9 mouse cellular contexts compared by ENCODE assay signal in genomic region chr3:79575576-79576467, GRCm38 (mm10). TPM values are rescaled to one million over a fixed set of nuclear protein-coding genes. Genes with fewer than 3 reads are reported as not detected.
DNase-seq lines count a peak whose midpoint lies in the region; ATAC-seq lines count a peak whose summit lies in the region.
"Had no signal": no experiment of that assay in that cellular context is flagged by ENCODE, and none has a peak within 500 bp of the region (broad histone marks: within the 10 kb centered on the region; RNA-seq: fewer than 3 reads in every experiment).

No protein-coding gene starts in this region.

- H3K36me3 ChIP-seq in heart, embryonic 15.5 days, result no peaks in the 10 kb centered on the region
- H3K36me3 ChIP-seq in embryonic facial prominence, embryonic 14.5 days (ENCODE audit: control insufficient read depth, insufficient read depth, low read length), result no peaks in the 10 kb centered on the region
- no peaks in the 10 kb centered on the region for H3K36me3 ChIP-seq in kidney, embryonic 15.5 days
- H3K36me3 ChIP-seq in midbrain, embryonic 13.5 days, result no peaks in the 10 kb centered on the region

- no peak overlapping the region for H3K4me3 ChIP-seq in heart, embryonic 15.5 days
- H3K4me3 ChIP-seq in embryonic facial prominence, embryonic 14.5 days (ENCODE audit: low read depth, low read length), result no peak overlapping the region
- H3K4me3 ChIP-seq in kidney, embryonic 15.5 days (replicated peaks), result no peak overlapping the region
- H3K4me3 ChIP-seq in midbrain, embryonic 13.5 days (replicated peaks), result no peak overlapping the region

- H3K9ac ChIP-seq in heart, embryonic 15.5 days, result no peak overlapping the region
- peak overlapping the region; percentile 40; the same call in 1 of the 2 replicates for H3K9ac ChIP-seq in embryonic facial prominence, embryonic 14.5 days (ENCODE audit: low read depth, low read length)
- H3K9ac ChIP-seq in kidney, embryonic 15.5 days, result no peak overlapping the region
- no peak overlapping the region for H3K9ac ChIP-seq in midbrain, embryonic 13.5 days (replicated peaks)

- intact Hi-C loops in left cerebral cortex, postnatal 36 days (cut with DNase I), result no loop called here

- H3K27ac ChIP-seq in heart, embryonic 15.5 days, result no peak overlapping the region
- H3K27ac ChIP-seq in embryonic facial prominence, embryonic 14.5 days (replicated peaks; ENCODE audit: low read depth, low read length), result no peak overlapping the region
- no peak overlapping the region; the same call in 1 of the 2 replicates for H3K27ac ChIP-seq in kidney, embryonic 15.5 days
- peak overlapping the region; percentile 44; the same call in 1 of the 2 replicates for H3K27ac ChIP-seq in midbrain, embryonic 13.5 days

- H3K4me2 ChIP-seq in heart, embryonic 15.5 days, result no peak overlapping the region
- H3K4me2 ChIP-seq in embryonic facial prominence, embryonic 14.5 days (ENCODE audit: low read depth, low read length), result peak overlapping the region; percentile 31
- peak overlapping the region; percentile 45 for H3K4me2 ChIP-seq in kidney, embryonic 15.5 days
- H3K4me2 ChIP-seq in midbrain, embryonic 13.5 days (replicated peaks), result 0 out of 2 replicates have a peak overlapping the region, but pooled peaks have one; percentile 15

- 0 out of 2 replicates have a peak, but pooled peaks have one; percentile 16 for ATAC-seq in heart, embryonic 15.5 days (replicated peaks; ENCODE audit: insufficient number of reproducible peaks, insufficient read depth, low FRiP score, low read depth)
- peak; percentile 79 for ATAC-seq in embryonic facial prominence, embryonic 14.5 days (ENCODE audit: low read depth)
- ATAC-seq in kidney, embryonic 15.5 days (replicated peaks; ENCODE audit: low FRiP score), result peak; percentile 74
- ATAC-seq in midbrain, embryonic 13.5 days, result peak; percentile 83

- WGBS in heart, embryonic 15.5 days, result 39% methylated on average over 10 of the region's 10 CpGs
- 26% methylated on average over 10 of the region's 10 CpGs for WGBS in embryonic facial prominence, embryonic 14.5 days
- 43% methylated on average over 10 of the region's 10 CpGs for WGBS in kidney, embryonic 15.5 days
- 17% methylated on average over 10 of the region's 10 CpGs for WGBS in midbrain, embryonic 13.5 days

- DNase-seq in heart, adult 9 months (ENCODE audit: low spot score in 2 of 2), result no peak
- DNase-seq in embryonic facial prominence, embryonic 14.5 days (ENCODE audit: low spot score), result peak; percentile 55
- no peak for DNase-seq in left cerebral cortex, postnatal 36 days (ENCODE audit: low spot score in 2 of 2)
- DNase-seq in c-Kit-positive CD71-positive TER-119-positive erythroid progenitor cells, embryonic 14.5 days (ENCODE audit: low spot score), result no peak
- no peak for DNase-seq in adrenal gland, postnatal 14 days
- DNase-seq: right cerebral cortex, adult 18-20 months had no signal

- H3K27me3 ChIP-seq in heart, embryonic 15.5 days, result no peaks in the 10 kb centered on the region
- no peaks in the 10 kb centered on the region for H3K27me3 ChIP-seq in embryonic facial prominence, embryonic 14.5 days (replicated peaks; ENCODE audit: control insufficient read depth, insufficient read depth, low read length)
- no peaks in the 10 kb centered on the region for H3K27me3 ChIP-seq in kidney, embryonic 15.5 days
- H3K27me3 ChIP-seq in midbrain, embryonic 13.5 days, result no peaks in the 10 kb centered on the region

- H3K9me3 ChIP-seq in heart, embryonic 15.5 days (replicated peaks), result no peaks in the 10 kb centered on the region
- H3K9me3 ChIP-seq in embryonic facial prominence, embryonic 14.5 days (ENCODE audit: control insufficient read depth, low read length), result no peaks in the 10 kb centered on the region
- H3K9me3 ChIP-seq in kidney, embryonic 15.5 days (replicated peaks), result no peaks in the 10 kb centered on the region
- no peaks in the 10 kb centered on the region for H3K9me3 ChIP-seq in midbrain, embryonic 13.5 days

- H3K4me1 ChIP-seq in heart, embryonic 15.5 days (replicated peaks), result peaks cover 11% of the 10 kb centered on the region
- no peaks in the 10 kb centered on the region for H3K4me1 ChIP-seq in embryonic facial prominence, embryonic 14.5 days (ENCODE audit: control insufficient read depth, insufficient read depth, low read length)
- H3K4me1 ChIP-seq in kidney, embryonic 15.5 days, result peaks cover 13% of the 10 kb centered on the region
- peaks cover 15% of the 10 kb centered on the region for H3K4me1 ChIP-seq in midbrain, embryonic 13.5 days (replicated peaks)

RNA-seq across cellular contexts. Expression of gene Fnip2, which starts 8.2 kb away (rescaled TPM):
- 2.9 and 3.6 TPM in 2 replicates for polyA plus RNA-seq in heart, embryonic 15.5 days (2015; fragmentation: Nextera tagmentation; extraction: Ambion mirVana)
- polyA plus RNA-seq in embryonic facial prominence, embryonic 14.5 days (2014; fragmentation: Nextera tagmentation; extraction: Ambion mirVana), result 2.0 and 2.3 TPM in 2 replicates
- 3.8 and 4.8 TPM in 2 replicates for polyA plus RNA-seq in kidney, embryonic 15.5 days (2015; fragmentation: Nextera tagmentation; extraction: Ambion mirVana)
- 6.1 and 6.2 TPM in 2 replicates for polyA plus RNA-seq in midbrain, embryonic 13.5 days (2015; fragmentation: Nextera tagmentation; extraction: Ambion mirVana)
- 10 to 100 TPM; 17.7 to 19.7 TPM for total RNA-seq in left cerebral cortex, postnatal 36 days (2021)
- total RNA-seq in adrenal gland, postnatal 14 days (2021), result 9.7 and 11.0 TPM in 2 replicates

RNA-seq across cellular contexts. Expression of gene Ppid, which starts 15.3 kb away (rescaled TPM):
- polyA plus RNA-seq in heart, embryonic 15.5 days (2015; fragmentation: Nextera tagmentation; extraction: Ambion mirVana), result 91.9 and 99.3 TPM in 2 replicates
- polyA plus RNA-seq in embryonic facial prominence, embryonic 14.5 days (2014; fragmentation: Nextera tagmentation; extraction: Ambion mirVana), result 155 and 167 TPM in 2 replicates
- polyA plus RNA-seq in kidney, embryonic 15.5 days (2015; fragmentation: Nextera tagmentation; extraction: Ambion mirVana), result 168 and 181 TPM in 2 replicates
- 149 and 154 TPM in 2 replicates for polyA plus RNA-seq in midbrain, embryonic 13.5 days (2015; fragmentation: Nextera tagmentation; extraction: Ambion mirVana)
- total RNA-seq in left cerebral cortex, postnatal 36 days (2021), result 10 to 100 TPM; 55.1 to 72.5 TPM
- total RNA-seq in adrenal gland, postnatal 14 days (2021), result 52.7 and 53.5 TPM in 2 replicates

RNA-seq across cellular contexts. Expression of gene 4930579G24Rik, which starts 53.1 kb away (rescaled TPM):
- polyA plus RNA-seq in heart, embryonic 15.5 days (2015; fragmentation: Nextera tagmentation; extraction: Ambion mirVana), result 22.6 and 23.7 TPM in 2 replicates
- polyA plus RNA-seq in embryonic facial prominence, embryonic 14.5 days (2014; fragmentation: Nextera tagmentation; extraction: Ambion mirVana), result 23.3 and 26.5 TPM in 2 replicates
- 30.7 and 33.0 TPM in 2 replicates for polyA plus RNA-seq in kidney, embryonic 15.5 days (2015; fragmentation: Nextera tagmentation; extraction: Ambion mirVana)
- 9.9 and 10.9 TPM in 2 replicates for polyA plus RNA-seq in midbrain, embryonic 13.5 days (2015; fragmentation: Nextera tagmentation; extraction: Ambion mirVana)
- 1 to 10 TPM; 1.4 to 1.5 TPM for total RNA-seq in left cerebral cortex, postnatal 36 days (2021)
- total RNA-seq in adrenal gland, postnatal 14 days (2021), result 4.7 and 6.5 TPM in 2 replicates

RNA-seq across cellular contexts. Expression of gene Etfdh, which starts 53.5 kb away (rescaled TPM):
- 159 and 187 TPM in 2 replicates for polyA plus RNA-seq in heart, embryonic 15.5 days (2015; fragmentation: Nextera tagmentation; extraction: Ambion mirVana)
- 59.4 and 62.4 TPM in 2 replicates for polyA plus RNA-seq in embryonic facial prominence, embryonic 14.5 days (2014; fragmentation: Nextera tagmentation; extraction: Ambion mirVana)
- polyA plus RNA-seq in kidney, embryonic 15.5 days (2015; fragmentation: Nextera tagmentation; extraction: Ambion mirVana), result 64.9 and 67.4 TPM in 2 replicates
- polyA plus RNA-seq in midbrain, embryonic 13.5 days (2015; fragmentation: Nextera tagmentation; extraction: Ambion mirVana), result 45.1 and 49.3 TPM in 2 replicates
- total RNA-seq in left cerebral cortex, postnatal 36 days (2021), result 10 to 100 TPM; 23.5 to 27.4 TPM
- total RNA-seq in adrenal gland, postnatal 14 days (2021), result 444 and 454 TPM in 2 replicates

Comparison
In these comparisons a context has a peak if more than half of its experiments do, and no peak if none do; other contexts are left out.
1. ATAC-seq: peak in every context shown above with its lines; median percentile 83 in midbrain, embryonic 13.5 days; 79 in embryonic facial prominence, embryonic 14.5 days; 74 in kidney, embryonic 15.5 days; 16 in heart, embryonic 15.5 days.